Mouse (Mus musculus) MN1 (cell line): ENCODE measurements around the gene Tspo2.

Experiments used
- DNase-seq: peaks from one replicate; pipeline ENCODE4 v3.0.0-alpha.2; 2016; ENCODE audit warnings: low spot score

Tspo2 gene

GRCm38 (mm10) chr17:48450666-48451352 is 513 bp downstream of the Tspo2 start:
- DNase-seq, result no peak

GRCm38 (mm10) chr17:48447675-48448074 is 3.6 kb downstream of the Tspo2 start:
- DNase-seq, result no peak

- DNase-seq, result no peak
Measured at GRCm38 (mm10) chr17:48443542-48444145, 7.7 kb downstream of the Tspo2 start.

- no peak for DNase-seq
Measured at GRCm38 (mm10) chr17:48442745-48443457, 8.4 kb downstream of the Tspo2 start.

- no peak for DNase-seq
Measured at GRCm38 (mm10) chr17:48437421-48437911, 13.9 kb downstream of the Tspo2 start.

GRCm38 (mm10) chr17:48436487-48436886 is 14.8 kb downstream of the Tspo2 start:
- no peak for DNase-seq

- no peak for DNase-seq
Measured at GRCm38 (mm10) chr17:48434479-48434878, 16.8 kb downstream of the Tspo2 start.

GRCm38 (mm10) chr17:48433689-48434330 is 17.5 kb downstream of the Tspo2 start:
- no peak for DNase-seq

- no peak for DNase-seq
Measured at GRCm38 (mm10) chr17:48433006-48433655, 18.2 kb downstream of the Tspo2 start.

GRCm38 (mm10) chr17:48432158-48432980 is 19.0 kb downstream of the Tspo2 start, which contains the start of gene Apobec2:
Apobec2 (minus strand) TSS chr17:48432930.
- DNase-seq, result no peak

- no peak for DNase-seq
Measured at GRCm38 (mm10) chr17:48431054-48431453, 20.3 kb downstream of the Tspo2 start.

GRCm38 (mm10) chr17:48430394-48430793 is 20.9 kb downstream of the Tspo2 start:
- DNase-seq, result no peak

- DNase-seq, result no peak
Measured at GRCm38 (mm10) chr17:48427852-48428530, 23.3 kb downstream of the Tspo2 start.

- no peak for DNase-seq
Measured at GRCm38 (mm10) chr17:48426991-48427750, 24.2 kb downstream of the Tspo2 start.

GRCm38 (mm10) chr17:48425823-48426612 is 25.3 kb downstream of the Tspo2 start:
- no peak for DNase-seq

GRCm38 (mm10) chr17:48424237-48424636 is 27.1 kb downstream of the Tspo2 start:
- DNase-seq, result no peak

- no peak for DNase-seq
Measured at GRCm38 (mm10) chr17:48419571-48419970, 31.8 kb downstream of the Tspo2 start.

GRCm38 (mm10) chr17:48418781-48419180 is 32.5 kb downstream of the Tspo2 start:
- DNase-seq, result no peak

GRCm38 (mm10) chr17:48418174-48418573 is 33.1 kb downstream of the Tspo2 start:
- DNase-seq, result no peak
